Mouse (Mus musculus): ENCODE results near the gene Apof. TPM values are rescaled to one million over a fixed set of nuclear protein-coding genes. Genes with fewer than 3 reads are reported as not detected.

The Apof gene
- polyA plus RNA-seq, 1 experiment from 2014 or later, result not detected

DNA sequence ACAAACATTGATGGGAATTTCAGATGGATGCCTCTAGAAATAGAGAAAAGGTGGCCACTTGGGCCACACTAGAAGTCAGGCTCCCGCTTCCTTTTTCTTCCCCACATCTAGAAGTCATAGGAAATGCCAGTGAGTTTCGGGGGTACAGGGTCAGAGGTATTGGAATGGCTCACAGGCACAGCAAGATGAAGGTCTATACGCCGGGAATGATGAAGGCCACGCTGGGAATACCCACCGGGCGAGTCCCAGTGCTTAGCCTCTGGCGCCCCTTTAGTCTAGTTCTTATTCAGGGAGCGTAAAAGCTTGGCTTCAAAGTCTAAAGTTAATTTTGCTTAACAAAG is 34.3 kb downstream of the Apof start:
- H3K9ac ChIP-seq (replicated peaks), result peak overlapping the region; percentile 91
- no peaks in the 10 kb centered on the region for H3K9me3 ChIP-seq (replicated peaks)
- ATAC-seq (ENCODE audit: low FRiP score), result peak; percentile 63
- no peaks in the 10 kb centered on the region for H3K27me3 ChIP-seq (replicated peaks)
- peaks cover 20% of the 10 kb centered on the region for H3K4me1 ChIP-seq
- H3K27ac ChIP-seq (replicated peaks), result peak overlapping the region; percentile 99
- peak overlapping the region; percentile 62 for H3K4me3 ChIP-seq (replicated peaks)
- H3K4me2 ChIP-seq, result peak overlapping the region; percentile 86
- 0 out of 2 replicates have a peak, but pooled peaks cover under 1% of the 10 kb centered on the region for H3K36me3 ChIP-seq
- under 1% methylated on average over 9 of the region's 9 CpGs for WGBS

DNA sequence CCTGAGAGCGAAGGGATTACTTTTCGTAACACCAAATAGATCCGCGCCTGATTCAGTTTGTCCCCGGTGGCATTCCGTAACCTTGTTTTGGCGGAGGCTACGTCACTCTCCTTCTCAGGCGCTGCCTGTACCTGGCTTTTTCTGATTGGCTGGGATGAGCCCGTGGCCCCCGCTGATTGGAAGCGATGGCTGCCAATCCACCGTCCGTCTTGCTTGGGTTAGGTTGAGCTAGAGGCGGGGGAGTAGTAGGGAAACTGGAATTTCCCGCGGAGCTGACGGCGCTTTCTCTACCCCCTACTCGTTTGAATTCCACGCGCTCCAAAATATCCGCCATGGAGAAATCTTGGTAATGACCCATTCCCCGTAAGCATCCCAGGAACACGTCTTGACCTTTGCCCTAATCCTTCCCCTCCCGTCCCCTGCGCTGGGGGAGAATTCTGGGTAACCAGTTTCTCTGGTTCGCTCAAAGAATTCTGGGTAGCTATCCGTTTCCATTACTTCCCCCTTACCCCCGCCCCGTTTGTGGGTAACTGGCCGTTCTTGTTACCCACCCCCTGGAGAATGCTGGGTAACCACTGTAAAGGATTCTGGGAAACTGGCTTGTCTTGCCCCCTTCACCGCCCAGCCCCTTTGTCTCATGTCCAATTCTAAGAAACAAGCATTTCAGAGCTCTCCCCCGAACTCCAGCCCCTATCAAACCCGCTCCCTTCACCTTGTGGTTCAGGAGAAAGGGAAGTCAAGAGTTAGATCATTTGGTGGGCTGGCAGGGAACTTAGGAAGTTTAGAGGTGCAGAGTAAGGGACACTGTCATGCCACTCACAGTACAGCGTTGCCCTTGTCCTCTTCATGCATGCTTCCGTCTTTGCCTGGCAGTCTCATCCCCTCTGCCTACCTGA is 34.9 kb downstream of the Apof start, which contains the start of gene Pan2:
Pan2 (plus strand) TSS at position 210 of the 896 bp plus-strand sequence.
- H3K9me3 ChIP-seq (replicated peaks), result no peaks in the 10 kb centered on the region
- 1% methylated on average over 37 of the region's 37 CpGs for WGBS
- peaks cover 20% of the 10 kb centered on the region for H3K4me1 ChIP-seq
- H3K27me3 ChIP-seq (replicated peaks), result no peaks in the 10 kb centered on the region
- H3K36me3 ChIP-seq, result peaks cover 6% of the 10 kb centered on the region; the same call in 1 of the 2 replicates
- H3K9ac ChIP-seq (replicated peaks), result peak within 1 kb of the TSS; percentile 91
- peak within 1 kb of the TSS; percentile 62 for H3K4me3 ChIP-seq (replicated peaks)
- peak within 1 kb of the TSS; percentile 86 for H3K4me2 ChIP-seq
- H3K27ac ChIP-seq (replicated peaks), result peak within 1 kb of the TSS; percentile 99
- peak; percentile 99 for ATAC-seq (ENCODE audit: low FRiP score)

DNA sequence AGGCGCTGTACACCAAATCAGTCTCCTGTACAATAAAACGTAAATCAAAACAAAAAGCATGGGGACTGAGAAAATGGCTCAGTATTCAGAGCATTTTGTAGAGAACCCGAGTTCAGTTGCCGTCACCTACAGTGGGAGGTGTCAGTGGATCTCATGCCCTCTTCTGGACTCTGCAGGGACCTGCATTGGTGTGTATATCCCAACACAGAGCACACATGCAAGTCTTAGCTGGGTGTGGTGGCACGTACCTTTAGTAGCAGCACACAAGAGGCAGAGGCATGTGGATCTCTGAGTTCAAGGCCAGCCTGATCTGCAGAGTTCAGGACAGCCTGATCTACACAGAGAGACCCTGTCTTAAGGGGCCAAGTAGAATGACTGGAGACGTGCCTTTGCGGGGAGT is 41.2 kb downstream of the Apof start:
- no peak overlapping the region for H3K4me2 ChIP-seq
- no peaks in the 10 kb centered on the region for H3K9me3 ChIP-seq (replicated peaks)
- no peaks in the 10 kb centered on the region for H3K27me3 ChIP-seq (replicated peaks)
- no peak for ATAC-seq (ENCODE audit: low FRiP score)
- peaks cover 42% of the 10 kb centered on the region for H3K36me3 ChIP-seq
- peaks cover 11% of the 10 kb centered on the region for H3K4me1 ChIP-seq
- no peak overlapping the region for H3K4me3 ChIP-seq (replicated peaks)
- 0 out of 2 replicates have a peak overlapping the region, but pooled peaks have one; percentile 9 for H3K27ac ChIP-seq (replicated peaks)
- no peak overlapping the region for H3K9ac ChIP-seq (replicated peaks)
- WGBS, result 80% methylated on average over 7 of the region's 7 CpGs

DNA sequence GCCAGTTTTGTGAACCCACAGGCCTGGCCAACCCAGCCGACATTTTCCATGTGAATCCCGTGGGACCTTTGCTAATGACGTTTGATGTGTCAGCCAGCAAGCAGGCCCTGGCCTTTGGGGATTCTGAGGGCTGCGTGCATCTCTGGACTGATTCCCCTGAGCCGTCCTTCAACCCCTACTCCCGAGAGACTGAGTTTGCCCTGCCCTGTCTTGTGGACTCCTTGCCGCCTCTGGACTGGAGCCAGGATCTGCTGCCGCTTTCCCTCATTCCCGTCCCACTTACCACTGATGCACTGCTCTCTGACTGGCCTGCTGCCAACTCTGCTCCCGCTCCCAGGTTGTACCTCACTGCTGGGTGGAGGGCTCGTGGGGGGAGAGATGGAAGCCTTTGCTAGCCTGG is 41.7 kb downstream of the Apof start:
- Histone ChIP-seq H3K27me3 (replicated peaks) (no peaks in the 10 kb centered on the region), H3K4me2 (no peak overlapping the region), H3K36me3 (peaks cover 47% of the 10 kb centered on the region), H3K9me3 (replicated peaks) (no peaks in the 10 kb centered on the region), H3K27ac (replicated peaks) (peak overlapping the region; percentile 9; the same call in 1 of the 2 replicates), H3K9ac (replicated peaks) (0 out of 2 replicates have a peak overlapping the region, but pooled peaks have one; percentile 14), H3K4me1 (peaks cover 9% of the 10 kb centered on the region), H3K4me3 (replicated peaks) (no peak overlapping the region)
- 50% methylated on average over 11 of the region's 11 CpGs for WGBS
- ATAC-seq (ENCODE audit: low FRiP score), result peak; percentile 14; the same call in 1 of the 2 replicates

DNA sequence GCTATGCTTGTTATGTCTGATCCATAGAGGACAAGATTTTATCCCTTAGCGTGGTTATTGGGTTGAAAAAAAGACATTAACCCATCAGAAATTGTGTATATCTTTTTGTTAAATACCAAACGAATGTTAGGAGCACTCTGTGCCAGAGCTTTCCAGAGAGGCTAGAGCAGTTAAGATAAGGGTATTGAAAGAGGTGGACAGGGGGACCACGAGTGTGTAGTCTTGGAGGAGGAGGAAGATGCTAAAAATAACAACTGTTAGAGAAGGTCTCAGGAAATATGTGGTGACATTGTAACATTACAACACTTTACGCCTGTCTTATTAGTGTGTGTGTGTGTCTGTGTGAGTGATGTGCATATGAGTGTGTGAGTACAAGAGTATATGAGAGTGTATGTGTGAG is 42.4 kb downstream of the Apof start:
- no peak overlapping the region for H3K4me3 ChIP-seq (replicated peaks)
- no peaks in the 10 kb centered on the region for H3K9me3 ChIP-seq (replicated peaks)
- no peak for ATAC-seq (ENCODE audit: low FRiP score)
- peaks cover 54% of the 10 kb centered on the region for H3K36me3 ChIP-seq
- no peak overlapping the region for H3K4me2 ChIP-seq
- no peaks in the 10 kb centered on the region for H3K27me3 ChIP-seq (replicated peaks)
- 90% methylated on average over 4 of the region's 4 CpGs for WGBS
- no peak overlapping the region for H3K9ac ChIP-seq (replicated peaks)
- H3K27ac ChIP-seq (replicated peaks), result no peak overlapping the region
- H3K4me1 ChIP-seq, result peaks cover 9% of the 10 kb centered on the region

DNA sequence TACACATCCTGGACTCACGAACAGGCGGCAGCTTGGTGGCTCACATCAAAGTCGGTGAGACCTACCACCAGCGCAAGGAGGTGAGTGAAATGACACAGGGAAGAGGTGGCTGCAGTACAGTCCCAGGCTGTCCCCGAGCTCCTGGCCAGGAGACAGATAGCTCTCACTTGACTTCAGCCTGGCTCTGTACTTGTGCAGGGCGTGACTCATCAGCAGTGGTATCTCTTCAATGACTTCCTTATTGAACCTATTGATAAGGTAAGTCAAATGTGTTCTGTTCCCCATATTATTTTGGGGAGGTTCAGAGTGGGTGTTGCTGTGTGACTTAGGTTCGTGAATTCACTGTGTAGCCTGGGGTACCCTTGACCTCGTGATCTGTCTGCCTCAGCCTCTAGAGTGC is 47.1 kb downstream of the Apof start:
- no peak overlapping the region for H3K27ac ChIP-seq (replicated peaks)
- H3K27me3 ChIP-seq (replicated peaks), result no peaks in the 10 kb centered on the region
- peaks cover 75% of the 10 kb centered on the region for H3K36me3 ChIP-seq
- WGBS, result 93% methylated on average over 8 of the region's 8 CpGs
- H3K9me3 ChIP-seq (replicated peaks), result no peaks in the 10 kb centered on the region
- H3K4me2 ChIP-seq, result no peak overlapping the region
- no peak for ATAC-seq (ENCODE audit: low FRiP score)
- H3K4me1 ChIP-seq, result peaks cover under 1% of the 10 kb centered on the region; the same call in 1 of the 2 replicates
- no peak overlapping the region for H3K9ac ChIP-seq (replicated peaks)
- H3K4me3 ChIP-seq (replicated peaks), result no peak overlapping the region

Other genes starting within 250 kb of the Apof start
- gene Naca, start 233.1 kb upstream of the Apof start, polyA plus RNA-seq (2015; fragmentation: Nextera tagmentation; extraction: Ambion mirVana), result 484 and 547 TPM in 2 replicates
- 394 and 409 TPM in 2 replicates for gene Ptges3, start 209.7 kb upstream of the Apof start, polyA plus RNA-seq (2015; fragmentation: Nextera tagmentation; extraction: Ambion mirVana)
- gene Atp5b, start 185.4 kb upstream of the Apof start, polyA plus RNA-seq (2015; fragmentation: Nextera tagmentation; extraction: Ambion mirVana), result 2,338 and 2,396 TPM in 2 replicates
- gene Baz2a, start 177.1 kb upstream of the Apof start, polyA plus RNA-seq (2015; fragmentation: Nextera tagmentation; extraction: Ambion mirVana), result 7.4 and 8.9 TPM in 2 replicates
- 6.5 and 12.7 TPM in 2 replicates for gene Rbms2, start 88.4 kb upstream of the Apof start, polyA plus RNA-seq (2015; fragmentation: Nextera tagmentation; extraction: Ambion mirVana)
- gene Gls2, start 74.2 kb upstream of the Apof start, polyA plus RNA-seq (2015; fragmentation: Nextera tagmentation; extraction: Ambion mirVana), result 2.4 and 2.8 TPM in 2 replicates
- gene Spryd4, start 56.9 kb upstream of the Apof start, polyA plus RNA-seq (2015; fragmentation: Nextera tagmentation; extraction: Ambion mirVana), result 25.5 and 25.9 TPM in 2 replicates
- not detected in 2 replicates for gene Mip, start 42.8 kb upstream of the Apof start, polyA plus RNA-seq (2015; fragmentation: Nextera tagmentation; extraction: Ambion mirVana)
- 20.0 and 25.1 TPM in 2 replicates for gene Timeless, start 36.6 kb upstream of the Apof start, polyA plus RNA-seq (2015; fragmentation: Nextera tagmentation; extraction: Ambion mirVana)
- not detected in 2 replicates for gene Apon, start 14.6 kb upstream of the Apof start, polyA plus RNA-seq (2015; fragmentation: Nextera tagmentation; extraction: Ambion mirVana)
- gene Stat2, start 1.9 kb downstream of the Apof start, polyA plus RNA-seq (2015; fragmentation: Nextera tagmentation; extraction: Ambion mirVana), result 18.9 and 24.5 TPM in 2 replicates
- gene Il23a, start 30.1 kb downstream of the Apof start, polyA plus RNA-seq (2015; fragmentation: Nextera tagmentation; extraction: Ambion mirVana), result 0.32 and 0.37 TPM in 2 replicates
- 17.4 and 20.7 TPM in 2 replicates for gene Pan2, start 34.7 kb downstream of the Apof start, polyA plus RNA-seq (2015; fragmentation: Nextera tagmentation; extraction: Ambion mirVana)
- 201 and 221 TPM in 2 replicates for gene Cnpy2, start 53.8 kb downstream of the Apof start, polyA plus RNA-seq (2015; fragmentation: Nextera tagmentation; extraction: Ambion mirVana)
- gene Cs, start 69.1 kb downstream of the Apof start, polyA plus RNA-seq (2015; fragmentation: Nextera tagmentation; extraction: Ambion mirVana), result 268 and 273 TPM in 2 replicates
- 34.6 and 40.8 TPM in 2 replicates for gene Coq10a, start 100.3 kb downstream of the Apof start, polyA plus RNA-seq (2015; fragmentation: Nextera tagmentation; extraction: Ambion mirVana)
- gene Ankrd52, start 108.4 kb downstream of the Apof start, polyA plus RNA-seq (2015; fragmentation: Nextera tagmentation; extraction: Ambion mirVana), result 11.2 and 13.1 TPM in 2 replicates
- gene Slc39a5, start 132.6 kb downstream of the Apof start, polyA plus RNA-seq (2015; fragmentation: Nextera tagmentation; extraction: Ambion mirVana), result 0.68 and 4.4 TPM in 2 replicates
- gene Nabp2, start 142.8 kb downstream of the Apof start, polyA plus RNA-seq (2015; fragmentation: Nextera tagmentation; extraction: Ambion mirVana), result 128 and 133 TPM in 2 replicates
- 78.3 and 80.5 TPM in 2 replicates for gene Rnf41, start 143.0 kb downstream of the Apof start, polyA plus RNA-seq (2015; fragmentation: Nextera tagmentation; extraction: Ambion mirVana)
- 138 and 149 TPM in 2 replicates for gene Smarcc2, start 190.6 kb downstream of the Apof start, polyA plus RNA-seq (2015; fragmentation: Nextera tagmentation; extraction: Ambion mirVana)
- gene Myl6, start 225.5 kb downstream of the Apof start, polyA plus RNA-seq (2015; fragmentation: Nextera tagmentation; extraction: Ambion mirVana), result 999 and 1,090 TPM in 2 replicates
- gene Myl6b, start 230.0 kb downstream of the Apof start, polyA plus RNA-seq (2015; fragmentation: Nextera tagmentation; extraction: Ambion mirVana), result 7.0 and 7.7 TPM in 2 replicates

Data from neural tube, embryonic 15.5 days (tissue).